Comparison of ENCODE assay signal across 9 mouse cellular contexts in the genomic region with DNA sequence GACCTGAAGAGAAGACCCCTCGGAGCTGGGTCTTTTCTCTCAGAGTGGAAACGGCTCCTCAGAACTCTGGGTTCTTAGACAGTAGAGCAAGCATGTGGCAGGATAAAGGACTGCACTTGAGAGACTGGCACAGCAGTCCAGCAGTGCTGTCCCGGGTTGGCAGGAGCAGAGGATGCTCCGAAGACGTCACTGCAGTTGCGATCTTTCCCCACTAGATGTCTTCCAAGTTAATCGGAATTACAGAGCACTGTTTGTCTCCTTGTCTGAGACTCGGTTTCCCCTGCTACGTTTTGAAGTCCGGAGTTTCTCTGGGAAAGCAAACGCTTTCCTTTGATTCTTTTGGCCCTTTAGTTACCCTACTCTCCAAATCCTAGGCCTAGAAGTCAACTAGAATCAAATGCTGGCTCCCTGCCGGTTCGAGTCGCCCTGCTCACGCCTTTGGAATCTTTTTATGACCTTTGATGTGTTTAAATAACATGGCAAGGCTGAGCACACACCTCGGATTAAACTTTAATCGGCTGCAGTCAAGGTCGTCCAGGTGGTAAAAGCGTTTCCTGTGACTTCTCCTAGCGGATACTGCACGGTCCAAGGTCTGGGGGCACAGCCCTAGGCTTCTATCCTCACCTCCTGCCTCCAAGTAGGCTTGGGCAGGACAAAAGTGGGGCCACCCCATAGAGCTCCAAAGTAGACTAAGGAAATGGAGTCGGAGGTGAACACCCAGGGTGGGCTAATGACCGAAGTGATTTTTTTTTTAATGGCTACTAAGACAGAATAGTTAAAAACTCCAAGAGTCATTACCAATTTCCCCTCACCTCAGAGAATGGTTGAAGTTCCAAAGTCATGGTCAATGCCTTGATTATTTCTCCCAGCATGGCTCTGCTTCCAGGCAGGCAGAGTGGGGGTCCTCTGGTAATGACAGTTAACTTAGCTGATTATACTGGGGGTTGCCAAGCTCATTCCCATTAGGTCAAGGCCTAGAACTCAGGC. TPM values are rescaled to one million over a fixed set of nuclear protein-coding genes. Genes with fewer than 3 reads are reported as not detected.
DNase-seq lines count a peak whose midpoint lies in the region; ATAC-seq lines count a peak whose summit lies in the region.
"Had no signal": no experiment of that assay in that cellular context is flagged by ENCODE, and none has a peak within 500 bp of the region (broad histone marks: within the 10 kb centered on the region; RNA-seq: fewer than 3 reads in every experiment).

No protein-coding gene starts in this region.

- intact Hi-C loops in left cerebral cortex, postnatal 36 days (cut with DNase I), result loop anchor here (2.0 kb wide), 1 partner anchor 306 kb away; no protein-coding TSS in a partner anchor
- intact Hi-C loops in left cerebral cortex, postnatal 10 days (cut with DNase I), result loop anchor here (10.0 kb wide), 2 partner anchors 304 to 444 kb away; a partner anchor contains a TSS

- H3K9me3 ChIP-seq in embryonic facial prominence, embryonic 10.5 days, result no peaks in the 10 kb centered on the region

- H3K27me3 ChIP-seq in embryonic facial prominence, embryonic 10.5 days (replicated peaks; ENCODE audit: low read depth, poor library complexity, severe bottlenecking), result peaks cover 100% of the 10 kb centered on the region

- no peaks in the 10 kb centered on the region for H3K36me3 ChIP-seq in embryonic facial prominence, embryonic 10.5 days (replicated peaks)

- DNase-seq in left cerebral cortex, adult 11 months (ENCODE audit: low spot score), result peak; percentile 19
- no peak for DNase-seq in left cerebral cortex, postnatal 36 days (ENCODE audit: low spot score in 2 of 2)
- peak; percentile 69 for DNase-seq in R1 (ENCODE audit: low read depth, low spot score)
- peak; percentile 67 for DNase-seq in embryonic facial prominence, embryonic 10.5 days (ENCODE audit: low spot score)
- DNase-seq in left cerebral cortex, postnatal 10 days (ENCODE audit: extremely low spot score in 1 of 2, low spot score in 2 of 2), result peak; percentile 45 to 56
- peak; percentile 62 for DNase-seq in naive thymus-derived CD4-positive, alpha-beta T cell, adult 2 months (ENCODE audit: low read depth)
- DNase-seq in T-cell, adult 2 months (ENCODE audit: low spot score), result no peak

- peak; percentile 66 for ATAC-seq in inflammation-experienced regulatory T-cells, adult 6 months

- H3K4me1 ChIP-seq in embryonic facial prominence, embryonic 10.5 days, result no peaks in the 10 kb centered on the region

- 5% methylated on average over 23 of the region's 23 CpGs for WGBS in embryonic facial prominence, embryonic 10.5 days

- no peak overlapping the region for H3K27ac ChIP-seq in embryonic facial prominence, embryonic 10.5 days (replicated peaks)

- no peak overlapping the region for H3K4me3 ChIP-seq in embryonic facial prominence, embryonic 10.5 days

RNA-seq across cellular contexts. Expression of a gene that starts 10.1 kb away (rescaled TPM):
- total RNA-seq in left cerebral cortex, postnatal 36 days (2021), result not detected
- not detected in 2 replicates for polyA plus RNA-seq in embryonic facial prominence, embryonic 10.5 days (2016; fragmentation: Nextera tagmentation; extraction: Ambion mirVana)
- not detected for polyA plus RNA-seq in inflammation-experienced regulatory T-cells, adult 6 months (2017; shearing (Covaris generic))
- total RNA-seq in left cerebral cortex, postnatal 10 days (2021), result not detected
- total RNA-seq: layer of hippocampus, adult 8-10 months had no signal

RNA-seq across cellular contexts. Expression of a gene that starts 25.2 kb away (rescaled TPM):
- total RNA-seq in left cerebral cortex, postnatal 36 days (2021), result not detected
- polyA plus RNA-seq in embryonic facial prominence, embryonic 10.5 days (2016; fragmentation: Nextera tagmentation; extraction: Ambion mirVana), result not detected in 2 replicates
- not detected for polyA plus RNA-seq in inflammation-experienced regulatory T-cells, adult 6 months (2017; shearing (Covaris generic))
- not detected for total RNA-seq in left cerebral cortex, postnatal 10 days (2021)
- total RNA-seq: layer of hippocampus, adult 8-10 months had no signal

RNA-seq across cellular contexts. Expression of a gene that starts 30.1 kb away (rescaled TPM):
- total RNA-seq in left cerebral cortex, postnatal 36 days (2021), result not detected
- polyA plus RNA-seq in embryonic facial prominence, embryonic 10.5 days (2016; fragmentation: Nextera tagmentation; extraction: Ambion mirVana), result not detected in 2 replicates
- not detected for polyA plus RNA-seq in inflammation-experienced regulatory T-cells, adult 6 months (2017; shearing (Covaris generic))
- not detected for total RNA-seq in left cerebral cortex, postnatal 10 days (2021)
- total RNA-seq: layer of hippocampus, adult 8-10 months had no signal

RNA-seq across cellular contexts. Expression of a gene that starts 39.9 kb away (rescaled TPM):
- not detected for total RNA-seq in left cerebral cortex, postnatal 36 days (2021)
- polyA plus RNA-seq in embryonic facial prominence, embryonic 10.5 days (2016; fragmentation: Nextera tagmentation; extraction: Ambion mirVana), result not detected in 2 replicates
- under 1 TPM in 2 of 3 experiments, not detected in 1; 0.13 to 0.32 TPM for polyA plus RNA-seq in inflammation-experienced regulatory T-cells, adult 6 months (2017; shearing (Covaris generic))
- total RNA-seq in left cerebral cortex, postnatal 10 days (2021), result not detected
- total RNA-seq: layer of hippocampus, adult 8-10 months had no signal

RNA-seq across cellular contexts. Expression of a gene that starts 42.5 kb away (rescaled TPM):
- total RNA-seq in left cerebral cortex, postnatal 36 days (2021), result not detected
- polyA plus RNA-seq in embryonic facial prominence, embryonic 10.5 days (2016; fragmentation: Nextera tagmentation; extraction: Ambion mirVana), result 0.19 and 0.80 TPM in 2 replicates
- polyA plus RNA-seq in inflammation-experienced regulatory T-cells, adult 6 months (2017; shearing (Covaris generic)), result not detected
- total RNA-seq in left cerebral cortex, postnatal 10 days (2021), result not detected
- total RNA-seq: layer of hippocampus, adult 8-10 months had no signal

Comparison
In these comparisons a context has a peak if more than half of its experiments do, and no peak if none do; other contexts are left out.
1. DNase-seq: peak in left cerebral cortex, adult 11 months (single experiment), R1 (single experiment), embryonic facial prominence, embryonic 10.5 days (single experiment), left cerebral cortex, postnatal 10 days (2 of 2) and naive thymus-derived CD4-positive, alpha-beta T cell, adult 2 months (single experiment); none in left cerebral cortex, postnatal 36 days (0 of 2) and T-cell, adult 2 months (single experiment).